Mouse (Mus musculus): ENCODE measurements at regions not wholly inside any gene's neighbourhood (a gene's known extent, or its start where the extent isn't known, plus 50 kb on each side); places are given as distances from the start of the nearest gene placed in this dataset.

DNA sequence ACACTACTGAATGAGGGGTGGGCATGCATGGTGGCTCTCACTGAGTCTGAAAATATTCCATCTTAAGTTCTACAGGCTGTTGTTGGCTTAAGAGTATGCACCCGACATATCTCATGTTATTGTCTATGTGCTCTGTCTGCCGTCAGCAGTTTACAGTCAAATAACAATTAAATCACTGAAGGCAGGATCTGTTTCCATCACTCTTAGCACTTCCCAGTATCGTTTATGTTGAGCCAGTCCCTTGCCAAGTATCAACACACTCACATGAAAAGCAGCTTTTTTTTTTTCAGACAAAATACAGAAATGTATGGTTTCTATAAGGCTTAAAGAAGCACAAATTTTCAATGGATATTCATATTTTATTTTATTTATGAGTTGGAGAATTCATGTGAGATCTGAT is 485.9 kb upstream of the Gm9747 start:
- no peak for TF ChIP-seq POLR2A (IDR thresholded peaks at IDR 0.05; ENCODE audit: borderline replicate concordance, extremely low read depth, insufficient read depth, insufficient read length, poor library complexity, severe bottlenecking)
- no peak for TF ChIP-seq CTCF (IDR thresholded peaks at IDR 0.05; ENCODE audit: borderline replicate concordance, extremely low read depth, insufficient read depth, insufficient read length)
